Mouse (Mus musculus): ENCODE data around the gene Dido1. TPM values are rescaled to one million over a fixed set of nuclear protein-coding genes. Genes with fewer than 3 reads are reported as not detected.
A peak's percentile ranks its signal among the peaks of the same experiment; 100 is the strongest.

Gene Dido1
- polyA plus RNA-seq, 1 experiment from 2014 or later: 21.4 TPM

GRCm38 (mm10) chr2:180701767-180702621, 7.8 kb downstream of the Dido1 start:
- Histone ChIP-seq H3K36me3 (no peaks in the 10 kb centered on the region), H3K27me3 (replicated peaks) (no peaks in the 10 kb centered on the region), H3K4me2 (peak overlapping the region; percentile 95), H3K9me3 (replicated peaks) (no peaks in the 10 kb centered on the region), H3K9ac (replicated peaks) (peak overlapping the region; percentile 99), H3K4me3 (replicated peaks) (peak overlapping the region; percentile 91), H3K27ac (replicated peaks) (peak overlapping the region; percentile 97), H3K4me1 (peaks cover 44% of the 10 kb centered on the region)
- ATAC-seq (ENCODE audit: low FRiP score): peak; percentile 95
- whole genome bisulfite sequencing: under 1% methylated on average over 66 of the region's 66 CpGs

- 5% methylated on average over 24 of the region's 26 CpGs for WGBS
- H3K9ac ChIP-seq (replicated peaks): peak overlapping the region; percentile 99
- peak overlapping the region; percentile 95 for H3K4me2 ChIP-seq
- peak overlapping the region; percentile 97 for H3K27ac ChIP-seq (replicated peaks)
- H3K27me3 ChIP-seq (replicated peaks): no peaks in the 10 kb centered on the region
- no peaks in the 10 kb centered on the region for H3K36me3 ChIP-seq
- H3K9me3 ChIP-seq (replicated peaks): no peaks in the 10 kb centered on the region
- peak; percentile 16 for ATAC-seq (ENCODE audit: low FRiP score)
- H3K4me1 ChIP-seq: peaks cover 45% of the 10 kb centered on the region
- H3K4me3 ChIP-seq (replicated peaks): peak overlapping the region; percentile 91
These were observed 8.6 kb downstream of the Dido1 start for GRCm38 (mm10) chr2:180701053-180701766.

- Histone ChIP-seq H3K9ac (replicated peaks) (peak overlapping the region; percentile 99), H3K36me3 (no peaks in the 10 kb centered on the region), H3K4me3 (replicated peaks) (peak overlapping the region; percentile 91), H3K27ac (replicated peaks) (no peak overlapping the region), H3K4me1 (peaks cover 43% of the 10 kb centered on the region), H3K9me3 (replicated peaks) (no peaks in the 10 kb centered on the region), H3K4me2 (peak overlapping the region; percentile 95), H3K27me3 (replicated peaks) (no peaks in the 10 kb centered on the region)
- 80% methylated on average over 5 of the region's 5 CpGs for WGBS
- ATAC-seq (ENCODE audit: low FRiP score): no peak
These were observed 9.3 kb downstream of the Dido1 start for GRCm38 (mm10) chr2:180700457-180700856.

- no peak overlapping the region for H3K4me2 ChIP-seq
- H3K27ac ChIP-seq (replicated peaks): no peak overlapping the region
- no peak for ATAC-seq (ENCODE audit: low FRiP score)
- no peaks in the 10 kb centered on the region for H3K27me3 ChIP-seq (replicated peaks)
- WGBS: 68% methylated on average over 2 of the region's 2 CpGs
- H3K4me1 ChIP-seq: peaks cover 36% of the 10 kb centered on the region
- peaks cover 5% of the 10 kb centered on the region for H3K36me3 ChIP-seq
- no peak overlapping the region for H3K9ac ChIP-seq (replicated peaks)
- no peaks in the 10 kb centered on the region for H3K9me3 ChIP-seq (replicated peaks)
- H3K4me3 ChIP-seq (replicated peaks): no peak overlapping the region
These were observed 14.6 kb downstream of the Dido1 start for GRCm38 (mm10) chr2:180695176-180695575.

GRCm38 (mm10) chr2:180692630-180693029, 17.2 kb downstream of the Dido1 start:
- Histone ChIP-seq H3K27me3 (replicated peaks) (no peaks in the 10 kb centered on the region), H3K36me3 (peaks cover 30% of the 10 kb centered on the region), H3K4me1 (peaks cover 21% of the 10 kb centered on the region), H3K27ac (replicated peaks) (peak overlapping the region; percentile 71), H3K4me2 (peak overlapping the region; percentile 15; the same call in 1 of the 2 replicates), H3K9ac (replicated peaks) (no peak overlapping the region), H3K9me3 (replicated peaks) (no peaks in the 10 kb centered on the region), H3K4me3 (replicated peaks) (no peak overlapping the region)
- peak; percentile 50; the same call in 1 of the 2 replicates for ATAC-seq (ENCODE audit: low FRiP score)
- 0% methylated on average over 1 of the region's 1 CpGs for WGBS

GRCm38 (mm10) chr2:180689841-180690240, 20.0 kb downstream of the Dido1 start:
- H3K4me1 ChIP-seq: peaks cover 14% of the 10 kb centered on the region
- no peak for ATAC-seq (ENCODE audit: low FRiP score)
- no peaks in the 10 kb centered on the region for H3K27me3 ChIP-seq (replicated peaks)
- H3K27ac ChIP-seq (replicated peaks): no peak overlapping the region
- H3K36me3 ChIP-seq: peaks cover 57% of the 10 kb centered on the region
- H3K9ac ChIP-seq (replicated peaks): no peak overlapping the region
- H3K9me3 ChIP-seq (replicated peaks): no peaks in the 10 kb centered on the region
- WGBS: 87% methylated on average over 5 of the region's 5 CpGs
- no peak overlapping the region for H3K4me3 ChIP-seq (replicated peaks)
- no peak overlapping the region for H3K4me2 ChIP-seq

- peaks cover 92% of the 10 kb centered on the region for H3K36me3 ChIP-seq
- 93% methylated on average over 4 of the region's 4 CpGs for WGBS
- no peak overlapping the region for H3K4me3 ChIP-seq (replicated peaks)
- no peak overlapping the region for H3K9ac ChIP-seq (replicated peaks)
- no peaks in the 10 kb centered on the region for H3K4me1 ChIP-seq
- no peak for ATAC-seq (ENCODE audit: low FRiP score)
- no peak overlapping the region for H3K4me2 ChIP-seq
- H3K27ac ChIP-seq (replicated peaks): no peak overlapping the region
- H3K27me3 ChIP-seq (replicated peaks): no peaks in the 10 kb centered on the region
- no peaks in the 10 kb centered on the region for H3K9me3 ChIP-seq (replicated peaks)
These were observed 25.8 kb downstream of the Dido1 start for GRCm38 (mm10) chr2:180684031-180684430.

- Histone ChIP-seq H3K4me3 (replicated peaks) (no peak overlapping the region), H3K9me3 (replicated peaks) (no peaks in the 10 kb centered on the region), H3K27me3 (replicated peaks) (no peaks in the 10 kb centered on the region), H3K36me3 (peaks cover 87% of the 10 kb centered on the region), H3K9ac (replicated peaks) (no peak overlapping the region), H3K4me2 (no peak overlapping the region), H3K27ac (replicated peaks) (no peak overlapping the region), H3K4me1 (no peaks in the 10 kb centered on the region)
- 87% methylated on average over 2 of the region's 2 CpGs for WGBS
- no peak for ATAC-seq (ENCODE audit: low FRiP score)
These were observed 26.3 kb downstream of the Dido1 start for GRCm38 (mm10) chr2:180683524-180683923.

- Histone ChIP-seq H3K4me2 (no peak overlapping the region), H3K4me3 (replicated peaks) (no peak overlapping the region), H3K9ac (replicated peaks) (no peak overlapping the region), H3K36me3 (peaks cover 64% of the 10 kb centered on the region), H3K4me1 (no peaks in the 10 kb centered on the region), H3K9me3 (replicated peaks) (no peaks in the 10 kb centered on the region), H3K27ac (replicated peaks) (no peak overlapping the region), H3K27me3 (replicated peaks) (no peaks in the 10 kb centered on the region)
- 70% methylated on average over 2 of the region's 2 CpGs for WGBS
- ATAC-seq (ENCODE audit: low FRiP score): no peak
These were observed 28.6 kb downstream of the Dido1 start for GRCm38 (mm10) chr2:180681225-180681624.

GRCm38 (mm10) chr2:180678609-180679140, 31.1 kb downstream of the Dido1 start:
- Histone ChIP-seq H3K9ac (replicated peaks) (no peak overlapping the region), H3K4me2 (no peak overlapping the region), H3K27me3 (replicated peaks) (no peaks in the 10 kb centered on the region), H3K36me3 (peaks cover 54% of the 10 kb centered on the region), H3K4me3 (replicated peaks) (no peak overlapping the region), H3K9me3 (replicated peaks) (no peaks in the 10 kb centered on the region), H3K4me1 (no peaks in the 10 kb centered on the region), H3K27ac (replicated peaks) (no peak overlapping the region)
- WGBS: 21% methylated on average over 4 of the region's 4 CpGs
- ATAC-seq (ENCODE audit: low FRiP score): peak; percentile 45; the same call in 1 of the 2 replicates

GRCm38 (mm10) chr2:180676706-180677105, 33.1 kb downstream of the Dido1 start:
- WGBS: 92% methylated on average over 2 of the region's 2 CpGs
- H3K27ac ChIP-seq (replicated peaks): no peak overlapping the region

More at GRCm38 (mm10) chr2:180676706-180677105, 33.1 kb downstream of the Dido1 start:
- Histone ChIP-seq H3K9ac (replicated peaks) (no peak overlapping the region), H3K4me3 (replicated peaks) (no peak overlapping the region), H3K4me2 (no peak overlapping the region), H3K36me3 (peaks cover 53% of the 10 kb centered on the region), H3K9me3 (replicated peaks) (no peaks in the 10 kb centered on the region), H3K27me3 (replicated peaks) (no peaks in the 10 kb centered on the region), H3K4me1 (no peaks in the 10 kb centered on the region)
- no peak for ATAC-seq (ENCODE audit: low FRiP score)

All from neural tube, embryonic 15.5 days (tissue).